Mouse (Mus musculus) cerebellum, adult 8-10 months (tissue): ENCODE measurements around the gene Tnfsf12.
A peak's percentile ranks its signal among the peaks of the same experiment; 100 is the strongest.
"Not testable (repeated sequence)": the region's sequence is repeated elsewhere in the genome, so short reads cannot be mapped to it uniquely, and the experiment has no call there.

Experiments used
- DNase-seq: peaks from one replicate; pipeline ENCODE4 v3.0.0; 2022

Tnfsf12 gene

DNA sequence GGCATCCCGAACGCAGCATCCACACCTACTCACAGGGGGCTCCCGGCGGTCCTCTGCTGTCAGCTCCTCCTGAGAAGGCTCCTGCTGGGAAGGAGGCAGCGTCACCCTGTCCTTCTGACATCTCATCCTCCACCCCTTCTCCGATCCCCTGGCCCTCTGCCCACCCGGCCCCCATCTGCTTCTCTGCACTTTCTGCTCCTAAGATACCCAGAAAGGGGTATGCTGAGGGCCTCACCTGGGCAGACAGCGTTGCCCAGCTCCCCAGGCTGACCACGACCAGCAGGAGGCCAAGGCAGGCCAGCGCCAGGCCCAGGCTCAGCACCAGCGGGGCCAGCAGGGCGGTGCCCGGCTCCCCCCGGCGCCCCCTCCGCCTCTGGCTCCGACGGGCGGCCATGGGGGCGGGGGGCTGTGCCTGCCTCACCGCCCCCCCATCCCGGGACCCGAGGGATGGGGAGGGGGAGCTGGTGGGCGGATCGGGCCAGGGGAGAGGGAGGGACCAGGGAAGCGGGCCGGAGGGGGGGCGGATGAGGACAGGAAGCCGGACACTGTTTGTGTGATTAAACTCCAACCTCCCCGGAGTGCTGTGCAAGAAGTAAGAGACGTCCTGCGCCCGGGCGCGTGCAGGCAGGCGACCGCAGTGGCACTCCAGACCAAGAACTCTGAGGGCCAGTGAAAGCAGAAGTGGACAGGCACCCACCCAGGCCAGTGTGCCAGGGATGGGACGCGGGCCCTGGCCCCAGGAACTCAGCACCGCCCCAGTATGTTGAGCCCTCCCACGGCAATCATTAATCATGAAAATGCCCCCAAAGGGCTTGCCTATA is at the start of gene Tnfsf12, which contains the start of gene Tnfsfm13:
Gene Tnfsf12, minus strand, starts transcription at position 489 of the 821 bp plus-strand sequence.
Gene Tnfsfm13, minus strand, starts transcription at position 738 of the 821 bp plus-strand sequence.
- peak; percentile 71 for DNase-seq

DNA sequence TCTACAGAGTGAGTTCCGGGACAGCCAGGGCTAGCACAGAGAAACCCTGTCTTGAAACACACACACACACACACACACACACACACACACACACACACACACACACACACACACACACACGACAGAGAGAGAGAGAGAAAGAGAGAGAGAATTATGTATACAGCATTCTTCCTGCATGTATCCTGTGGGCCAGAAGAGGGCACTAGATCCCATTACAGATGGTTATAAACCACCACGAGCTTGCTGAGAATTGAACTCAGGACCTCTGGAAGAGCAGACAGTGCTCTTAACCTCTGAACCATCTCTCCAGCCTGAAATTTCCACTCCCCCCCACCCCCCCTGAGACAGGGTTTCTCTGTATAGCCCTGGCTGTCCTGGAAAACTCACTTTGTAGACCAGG is 35.8 kb upstream of the Tnfsf12 start:
- not testable (repeated sequence) for DNase-seq

DNA sequence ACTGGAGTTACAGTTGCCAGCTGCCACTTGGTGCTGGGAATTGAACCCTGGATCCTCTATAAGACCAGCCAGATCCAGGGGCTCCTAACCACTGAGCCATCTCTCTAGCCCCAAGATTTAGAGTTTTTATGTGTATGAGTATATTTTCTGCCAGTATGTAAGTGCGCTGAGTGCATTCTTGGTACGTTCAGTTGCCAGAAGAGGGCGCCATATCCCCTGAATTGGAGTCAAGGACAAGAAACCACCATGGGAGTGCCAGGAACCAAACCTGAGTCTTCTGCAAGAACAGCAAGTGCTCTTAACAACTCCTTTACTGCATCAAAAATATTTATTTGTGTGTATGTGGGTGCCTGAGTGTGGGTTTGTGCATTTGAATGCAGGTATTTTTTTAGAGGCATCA is 33.4 kb upstream of the Tnfsf12 start:
- DNase-seq = peak; percentile 51

DNA sequence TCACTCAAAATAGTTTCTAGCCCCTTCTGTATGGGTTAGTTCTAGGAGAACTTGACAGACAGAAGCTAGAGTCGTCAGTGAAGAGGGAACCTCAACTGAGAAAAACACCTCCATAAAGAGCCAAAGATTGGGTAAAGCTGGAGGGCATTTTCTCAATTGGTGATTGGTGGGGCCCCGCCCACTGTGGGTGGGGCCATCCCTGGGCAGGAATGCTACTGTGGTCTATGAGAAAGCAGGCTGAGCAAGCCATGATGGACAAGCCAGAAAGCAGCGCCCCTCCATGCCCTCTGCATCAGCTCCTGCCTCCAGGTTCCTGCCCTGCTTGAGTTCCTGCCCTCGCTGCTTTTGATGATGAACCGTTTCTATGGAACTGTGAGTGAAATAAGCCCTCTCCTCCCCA is 30.3 kb upstream of the Tnfsf12 start:
- no peak for DNase-seq

DNA sequence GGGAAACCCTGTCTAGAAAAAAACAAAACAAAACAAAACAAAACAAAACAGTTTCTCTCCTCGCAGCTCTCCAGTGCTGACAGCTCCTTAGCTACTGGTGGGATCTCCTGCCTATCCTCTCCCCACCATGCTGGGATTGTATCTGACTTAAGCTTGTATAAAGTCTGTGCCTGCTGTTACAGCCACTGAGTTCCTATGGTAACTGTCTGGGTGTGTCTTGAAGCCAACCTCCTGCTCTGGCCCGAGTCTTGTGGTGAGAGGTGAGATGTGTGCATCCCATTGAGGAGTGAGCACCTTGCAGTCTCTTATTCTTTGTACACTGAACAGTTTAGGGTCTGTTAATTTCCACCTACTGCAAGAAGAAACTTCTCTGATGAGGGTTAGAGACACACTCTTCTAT is 27.4 kb upstream of the Tnfsf12 start:
- no peak for DNase-seq

DNA sequence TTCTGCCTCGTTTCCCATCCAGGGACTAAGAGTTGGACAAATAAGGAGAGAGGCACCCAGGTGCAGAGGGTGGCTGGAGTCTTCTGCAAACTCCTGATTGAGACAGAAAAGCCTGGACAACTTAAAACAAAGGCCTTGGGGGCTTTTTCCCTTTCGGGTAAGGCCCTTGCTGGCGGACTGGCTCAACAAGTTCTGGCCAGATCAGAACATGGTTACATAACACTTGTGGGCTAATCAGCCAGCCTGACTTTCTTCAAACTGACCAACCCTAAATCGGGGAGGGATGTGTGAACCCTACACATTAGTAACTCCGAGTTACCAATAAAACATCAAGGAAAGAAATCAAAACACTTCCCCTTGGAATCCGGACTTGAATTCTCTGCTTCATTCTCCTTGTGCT is 25.2 kb upstream of the Tnfsf12 start:
- DNase-seq = no peak

DNA sequence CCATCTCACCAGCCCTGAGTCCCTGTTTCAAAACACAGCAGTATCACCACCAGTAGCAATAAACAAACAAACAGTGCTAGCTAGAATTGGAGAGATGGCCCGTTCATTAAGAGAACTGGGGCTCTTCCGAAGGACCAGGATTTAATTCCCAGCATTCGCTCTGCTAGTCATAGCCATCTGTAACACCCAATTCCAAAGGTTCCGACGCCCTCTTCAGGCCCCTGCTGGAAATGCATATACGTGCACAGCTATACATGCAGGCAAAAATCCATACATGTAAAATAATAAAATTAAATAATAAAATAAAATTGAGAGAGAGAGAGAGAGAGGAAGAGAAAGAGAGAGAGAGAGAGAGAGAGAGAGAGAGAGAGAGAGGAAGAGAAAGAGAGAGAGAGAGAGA is 23.8 kb upstream of the Tnfsf12 start:
- no peak for DNase-seq

DNA sequence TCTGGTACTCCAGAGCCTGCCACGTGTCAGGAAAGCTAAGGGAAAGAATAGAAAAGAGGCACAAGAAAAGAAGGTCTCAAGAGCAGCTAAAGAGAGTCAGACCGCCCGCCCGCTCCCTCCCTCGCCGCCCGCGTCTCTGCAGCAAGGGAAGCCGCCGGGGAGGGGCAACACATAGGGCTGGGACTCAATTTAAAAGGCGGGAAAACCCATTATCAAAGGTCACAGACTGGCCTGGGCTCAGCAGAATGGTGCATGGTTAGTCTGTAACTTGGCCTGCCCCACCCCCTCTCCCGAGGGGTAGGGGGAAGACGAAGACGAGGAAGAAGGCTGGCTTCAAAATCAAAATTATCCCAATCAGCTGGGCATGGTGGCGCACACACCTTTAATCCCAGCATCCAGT is 23.0 kb upstream of the Tnfsf12 start:
- DNase-seq = no peak

DNA sequence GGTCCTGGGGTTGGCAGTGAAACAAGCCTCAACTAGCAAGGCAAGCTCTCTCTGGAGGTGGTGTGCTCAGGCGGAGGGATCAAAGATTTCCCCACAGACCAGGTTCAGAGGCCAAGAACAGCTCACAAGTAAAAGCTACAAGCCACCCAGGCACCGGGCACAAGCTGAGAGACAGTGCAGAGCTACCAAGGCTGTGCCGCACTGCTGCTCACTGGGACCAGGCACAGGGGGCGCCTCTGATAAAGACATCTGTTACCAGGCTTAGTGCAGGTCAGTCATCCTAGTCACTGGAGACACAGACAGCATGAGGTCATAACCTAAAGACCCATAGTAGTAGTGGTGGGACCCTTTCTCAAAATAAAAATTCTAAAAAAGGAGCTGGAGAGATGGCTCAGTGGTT is 21.3 kb upstream of the Tnfsf12 start:
- DNase-seq = no peak

DNA sequence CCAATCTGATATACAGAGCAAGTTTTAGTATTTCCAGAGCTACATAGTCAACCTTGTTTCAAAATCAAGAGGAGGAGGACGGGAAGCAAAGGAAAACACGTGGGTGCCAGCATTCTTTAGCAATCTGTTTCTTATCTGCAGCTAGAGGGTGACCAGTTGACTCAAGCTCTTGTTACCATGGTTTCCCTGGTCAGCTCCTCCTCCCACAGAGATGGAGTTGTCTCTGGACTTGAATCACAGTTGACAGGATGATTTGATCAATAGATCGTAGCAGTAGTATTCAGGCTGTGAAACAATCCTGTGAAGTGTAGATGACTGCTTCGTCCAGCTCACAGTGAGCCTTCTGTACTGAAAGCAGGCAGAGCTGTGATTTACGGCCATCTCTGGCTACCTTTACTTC is 20.3 kb upstream of the Tnfsf12 start:
- DNase-seq = no peak

DNA sequence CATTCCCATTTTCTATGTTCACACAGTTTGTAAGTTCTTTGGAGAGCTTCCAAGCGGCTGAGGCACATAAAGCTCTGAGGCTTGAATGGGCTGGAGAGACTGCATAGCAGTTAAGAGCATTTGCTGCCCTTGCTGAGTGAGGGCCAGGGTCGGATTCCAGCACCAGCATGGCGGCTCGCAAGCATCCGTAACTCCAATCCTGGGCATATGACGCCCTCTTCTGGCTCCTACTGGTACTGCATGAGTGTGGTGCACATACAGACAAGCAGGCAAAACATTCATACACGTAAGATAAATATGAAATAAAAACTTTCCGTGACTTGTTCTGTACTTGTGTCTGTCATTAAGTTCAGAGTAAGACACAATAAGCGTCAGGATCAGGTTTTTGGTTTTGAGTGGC is 19.8 kb upstream of the Tnfsf12 start:
- DNase-seq = no peak

DNA sequence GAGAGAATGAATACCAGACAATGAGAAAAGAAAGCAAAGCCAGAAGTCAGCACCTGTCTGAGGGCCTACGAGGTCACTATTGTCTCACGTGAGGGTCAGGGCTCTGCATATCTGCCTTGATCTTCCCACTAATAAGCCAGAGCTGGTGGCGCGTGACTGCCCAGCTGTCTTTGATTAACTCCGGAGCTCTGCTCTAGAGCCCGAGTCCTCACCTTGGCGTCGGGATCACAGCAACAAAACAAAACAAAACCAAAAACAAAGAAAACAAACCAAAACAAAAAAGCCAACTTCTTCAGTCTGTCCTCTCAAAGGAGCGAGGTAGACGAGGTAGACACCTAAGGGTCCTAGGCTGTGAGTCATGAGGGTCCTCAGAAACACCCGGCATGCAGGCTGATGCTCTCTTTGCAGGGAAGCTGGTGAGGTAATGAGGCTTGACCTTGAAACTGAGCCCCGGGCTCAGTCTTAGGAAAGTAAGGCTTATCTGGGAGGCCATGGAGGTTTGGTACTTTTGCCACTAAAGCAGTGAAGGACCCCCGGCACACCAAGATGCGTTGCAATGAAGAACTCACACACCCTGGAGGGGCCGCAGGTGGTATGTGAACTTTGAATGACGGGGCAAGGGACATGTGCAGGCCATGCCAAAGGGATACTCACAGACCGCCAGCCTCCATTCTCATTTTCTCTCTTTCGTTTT is 19.1 kb upstream of the Tnfsf12 start:
- no peak for DNase-seq

DNA sequence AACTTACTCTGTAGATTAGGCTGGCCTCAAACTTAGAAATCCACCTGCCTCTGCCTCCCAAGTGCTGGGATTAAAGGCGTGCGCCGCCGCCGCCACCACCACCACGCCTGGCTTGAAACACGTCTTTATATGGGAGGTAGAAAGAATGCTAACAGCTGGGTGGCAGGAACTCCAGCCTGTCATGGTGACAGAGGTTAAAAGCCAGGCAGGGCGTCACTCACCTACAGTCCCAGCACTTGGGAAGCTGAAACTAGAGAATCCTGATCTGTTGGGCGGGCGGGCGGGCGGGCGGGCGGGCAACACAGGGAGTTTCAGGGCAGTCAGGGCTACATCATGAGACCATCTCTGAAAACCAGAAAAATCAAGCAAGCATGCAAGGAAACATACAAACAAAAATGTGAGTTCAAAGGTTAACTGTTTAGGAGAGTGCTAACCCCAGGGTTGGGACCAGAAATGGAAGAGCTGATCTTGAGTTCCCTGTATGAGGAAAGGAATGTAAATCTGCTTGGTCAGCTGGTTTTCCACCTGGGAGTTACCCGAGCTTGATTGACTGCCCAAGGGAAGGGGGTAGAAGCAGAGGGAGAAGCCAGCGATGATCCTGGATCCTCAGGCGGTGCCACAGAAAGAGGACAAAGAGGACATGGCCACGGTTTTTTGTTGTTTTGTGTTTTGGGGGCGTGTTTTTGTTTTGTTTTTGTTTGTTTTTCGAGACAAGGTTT is 17.5 kb upstream of the Tnfsf12 start:
- DNase-seq = no peak

DNA sequence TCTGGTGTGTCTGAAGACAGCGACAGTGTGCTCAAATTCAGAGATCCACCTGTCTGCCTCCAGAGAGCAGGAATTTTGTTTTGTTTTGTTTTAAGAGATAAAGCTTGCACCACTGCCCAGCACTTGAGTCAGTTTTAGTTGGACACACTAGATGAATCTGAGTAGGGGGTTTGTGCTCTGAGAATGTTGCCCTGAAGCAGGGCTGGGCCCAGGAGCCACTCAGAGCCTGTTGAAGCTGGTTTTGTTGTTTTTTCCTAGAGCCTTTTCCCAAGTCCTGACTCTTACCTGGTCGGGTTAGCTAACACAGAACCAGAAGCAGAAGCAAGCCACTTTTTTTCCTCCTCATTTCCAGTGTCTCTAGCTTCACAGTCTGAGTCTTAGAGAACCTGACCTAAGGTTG is 15.4 kb upstream of the Tnfsf12 start:
- no peak for DNase-seq

DNA sequence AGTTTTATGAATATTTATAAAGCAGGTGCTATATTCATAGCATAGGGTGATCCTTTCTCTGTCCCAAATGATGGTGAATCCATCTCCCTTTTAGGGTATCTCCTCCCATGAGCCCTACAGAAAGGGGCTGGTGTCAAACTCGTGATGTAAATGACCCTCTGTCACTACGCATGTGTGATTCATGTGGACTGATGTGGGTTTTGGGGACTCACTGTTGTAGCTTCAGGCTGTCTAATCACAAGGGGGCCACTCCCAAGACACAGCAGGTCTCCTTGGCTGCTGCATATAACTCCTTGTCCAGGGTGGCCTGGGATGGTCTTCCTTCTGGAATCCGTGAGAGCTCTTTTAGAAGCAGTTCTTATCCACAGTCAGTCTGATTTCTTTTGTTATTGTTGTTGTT is 14.8 kb upstream of the Tnfsf12 start:
- DNase-seq = no peak

DNA sequence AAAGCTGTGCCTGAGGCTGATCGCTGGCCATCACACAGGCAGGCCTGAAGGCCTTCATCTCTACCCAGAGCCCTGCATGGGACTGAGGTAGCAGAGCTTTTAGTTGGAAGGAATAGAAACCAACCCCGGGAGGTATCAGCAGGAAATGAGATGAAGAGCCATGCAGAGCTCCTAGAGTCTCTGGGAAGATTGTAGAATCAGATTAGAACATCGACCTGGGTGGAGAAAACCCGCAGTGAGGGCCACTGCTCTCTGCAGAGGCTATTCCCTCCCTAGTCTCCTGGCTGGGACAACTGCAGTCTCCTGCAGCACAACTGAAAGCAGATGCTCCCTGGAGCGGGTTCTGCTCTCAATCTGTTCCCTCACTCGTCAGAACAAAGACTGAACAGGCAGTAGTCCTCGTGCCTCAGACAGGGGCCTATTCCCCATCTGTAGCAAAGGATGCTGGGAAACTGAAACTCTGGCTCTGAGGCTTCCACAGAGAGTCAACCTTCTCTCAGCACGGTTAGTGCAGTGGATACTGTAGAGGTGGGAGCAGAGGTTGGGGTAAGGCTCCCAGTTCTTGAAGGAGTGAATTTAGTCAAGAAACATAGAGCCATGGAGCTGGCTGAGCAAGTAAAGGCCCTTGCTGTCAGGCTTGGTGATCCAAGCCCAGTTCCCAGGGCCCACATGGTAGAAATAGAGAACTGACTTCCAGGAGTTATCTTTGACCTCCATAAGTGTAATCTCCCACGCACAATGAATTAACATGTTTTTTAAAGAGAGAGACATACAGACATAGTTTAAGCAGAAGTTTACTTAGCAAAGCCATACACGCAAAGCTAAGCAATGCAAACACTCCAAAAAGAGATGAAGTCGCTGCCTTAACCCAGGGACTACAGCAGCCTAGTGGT is 14.2 kb upstream of the Tnfsf12 start:
- no peak for DNase-seq

DNA sequence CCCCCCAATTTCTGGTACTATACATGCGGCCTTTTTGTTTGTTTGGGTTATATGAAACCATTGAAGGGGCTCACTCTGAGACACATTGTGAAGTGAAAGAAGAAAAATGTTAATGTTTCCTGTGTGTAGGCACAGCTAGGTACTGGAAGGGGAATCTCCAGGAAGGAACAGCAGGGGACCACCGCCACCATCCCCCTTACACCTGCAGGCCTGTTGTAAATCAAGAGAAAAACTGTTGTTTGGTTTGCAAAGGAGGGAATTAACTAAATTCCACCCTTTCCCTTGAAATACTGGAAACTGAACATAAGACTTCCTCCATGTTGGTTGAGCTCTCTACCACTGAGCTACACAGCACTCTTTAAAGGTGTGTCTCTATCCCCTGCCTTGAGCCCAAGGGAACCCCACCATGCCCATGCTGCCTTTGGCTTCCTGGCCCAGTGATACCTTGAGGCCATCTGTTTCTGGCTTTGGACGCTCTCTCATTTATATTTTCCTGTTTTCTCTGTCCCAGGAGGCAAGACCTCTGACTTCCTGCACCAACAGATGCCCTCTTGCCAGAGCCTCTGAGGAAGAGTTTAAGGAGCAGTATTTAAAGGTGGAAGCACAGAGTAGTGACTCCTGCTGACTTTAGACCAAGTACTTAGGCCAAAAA is 13.1 kb upstream of the Tnfsf12 start:
- no peak for DNase-seq

DNA sequence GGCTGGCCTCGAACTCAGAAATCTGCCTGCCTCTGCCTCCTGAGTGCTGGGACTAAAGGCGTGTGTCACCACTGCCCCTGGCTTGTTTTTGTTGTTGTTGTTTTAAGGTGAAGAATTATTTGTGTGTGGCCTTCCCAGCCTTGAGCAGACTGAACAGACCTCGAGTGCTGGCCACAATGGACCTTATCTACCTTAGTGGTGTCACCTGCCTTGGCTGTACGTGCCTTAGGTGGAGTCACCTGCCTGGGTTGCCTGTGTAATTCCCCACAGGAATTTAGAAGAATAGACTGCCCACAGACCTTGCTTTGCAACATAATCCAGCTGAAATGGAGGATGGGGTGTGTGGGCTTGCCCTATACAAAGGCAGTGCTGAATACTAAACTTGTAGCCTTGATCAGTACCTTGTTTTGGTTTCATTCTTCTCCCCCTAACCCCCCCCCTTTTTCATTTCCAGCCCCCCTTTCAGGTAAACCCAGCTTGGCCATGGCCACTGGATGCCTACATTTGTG is 12.3 kb upstream of the Tnfsf12 start:
- DNase-seq = no peak

DNA sequence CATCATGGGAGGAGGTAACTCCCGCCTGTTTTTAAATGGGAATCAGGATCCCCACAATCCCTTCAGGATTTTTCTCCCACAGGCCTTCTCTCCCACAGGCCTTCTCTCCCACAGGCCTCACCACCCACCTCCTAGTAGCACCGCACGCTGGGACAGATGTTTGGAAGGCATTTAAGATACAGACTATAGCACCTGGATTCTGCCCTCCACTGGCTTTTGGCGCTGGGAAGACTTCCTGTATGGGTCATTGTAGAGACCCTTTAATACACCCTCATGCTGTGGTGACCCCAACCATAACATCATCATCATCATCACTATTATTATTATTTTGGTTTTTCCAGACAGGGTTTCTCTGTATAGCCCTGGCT is 11.8 kb upstream of the Tnfsf12 start:
- DNase-seq = no peak

DNA sequence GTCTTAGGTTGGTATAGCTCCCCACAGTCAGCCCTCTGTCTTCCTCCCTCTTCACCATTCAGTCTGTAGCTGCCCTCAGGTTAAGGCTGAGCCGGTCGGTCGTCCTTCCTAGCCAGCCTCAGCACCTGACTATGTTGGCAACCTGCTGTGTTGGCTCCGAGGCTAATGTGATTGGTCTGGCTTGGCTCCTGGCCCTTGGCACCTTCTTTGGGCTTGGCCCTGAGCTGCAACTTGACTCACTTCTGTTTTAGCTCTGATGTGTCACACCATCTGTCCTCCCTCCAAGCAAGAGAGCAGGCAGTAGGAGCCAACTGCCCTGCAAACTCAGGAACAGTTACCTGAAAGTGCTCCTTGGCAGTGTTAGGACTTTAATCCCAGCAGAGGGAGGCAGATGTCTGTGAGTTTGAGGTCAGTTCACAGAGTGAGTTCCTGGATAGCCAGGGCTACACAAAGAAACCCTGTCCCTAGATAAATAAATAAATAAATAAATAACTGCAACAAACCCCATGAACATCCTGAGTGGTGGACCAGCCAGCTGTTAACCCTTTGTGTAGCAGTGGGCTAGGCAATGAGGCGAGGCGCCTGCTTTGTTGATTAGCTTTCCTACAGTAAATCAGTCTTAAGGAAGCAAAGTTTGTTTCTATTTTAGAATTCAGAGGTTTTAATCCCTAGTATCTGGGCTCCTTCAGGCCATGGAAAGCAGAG is 11.3 kb upstream of the Tnfsf12 start:
- DNase-seq = peak; percentile 97

DNA sequence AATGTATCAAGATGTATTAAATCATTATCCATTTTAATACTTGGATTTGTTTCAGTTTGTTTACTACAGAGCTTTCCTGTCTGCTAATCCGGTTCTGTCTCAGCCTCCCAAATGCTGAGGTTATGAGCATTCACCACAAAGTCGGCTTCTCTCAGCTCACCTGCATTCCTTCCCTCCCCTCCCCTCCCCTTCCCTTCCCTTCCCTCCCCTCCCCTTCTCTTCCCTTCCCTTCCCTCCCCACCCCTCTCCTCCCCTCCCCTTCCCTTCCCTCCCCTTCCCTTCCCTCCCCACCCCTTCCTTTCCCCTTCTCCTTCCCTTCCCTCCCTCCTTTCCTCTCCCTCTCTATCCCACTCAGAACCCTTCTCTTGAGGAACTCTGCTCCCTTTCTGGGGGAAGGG is 9.0 kb upstream of the Tnfsf12 start:
- no peak for DNase-seq
